Mouse (Mus musculus) bone marrow macrophage, adult 2 months (primary cell): ENCODE data around the gene Fbxl19.

Experiments
- CTCF ChIP-seq: IDR thresholded peaks from 2 replicates; pipeline ENCODE4 v1.5.1; 2012; ENCODE audit warnings: low read depth, mild to moderate bottlenecking, low read length, moderate library complexity
- POLR2A ChIP-seq: IDR thresholded peaks from 2 replicates; pipeline ENCODE4 v1.6.1; 2012; ENCODE audit warnings: mild to moderate bottlenecking, low read depth, low read length, borderline replicate concordance

GRCm38 (mm10) chr7:127768997-127769593 lies 24.8 kb downstream of the Fbxl19 start:
- TF ChIP-seq CTCF (no peak), POLR2A (no peak)
